Mouse (Mus musculus): ENCODE results near the gene Vmp1. TPM values are rescaled to one million over a fixed set of nuclear protein-coding genes. Genes with fewer than 3 reads are reported as not detected.

The Vmp1 gene
- total and polyA plus RNA-seq, 3 experiments = 80.9 to 209 (median 167) TPM

GRCm38 (mm10) chr11:86718369-86718768, 34.7 kb upstream of the Vmp1 start:
- peak overlapping the region; percentile 80 for H3K9ac ChIP-seq (ENCODE audit: insufficient read depth, low read depth)
- no peak for TF ChIP-seq ELF1 (IDR thresholded peaks at IDR 0.05; ENCODE audit: low read depth, low read length)
- no peak for TF ChIP-seq JUND (conservative IDR thresholded peaks at IDR 0.05; ENCODE audit: low read depth, low read length)
- TF ChIP-seq MAFK (IDR thresholded peaks at IDR 0.05; ENCODE audit: insufficient replicate concordance, low read length) = 0 out of 2 replicates have a peak, but pooled peaks have one; percentile 5
- TF ChIP-seq POLR2A (IDR thresholded peaks at IDR 0.05; ENCODE audit: low read depth, low read length) = no peak
- no peak for TF ChIP-seq RAD21 (IDR thresholded peaks at IDR 0.05; ENCODE audit: low read depth, low read length)
- no peak for TF ChIP-seq KAT2A (IDR thresholded peaks at IDR 0.05; ENCODE audit: insufficient replicate concordance, low read length)
- TF ChIP-seq BHLHE40 (IDR thresholded peaks at IDR 0.05; ENCODE audit: low read depth, low read length) = no peak
- no peak for TF ChIP-seq TCF12 (IDR thresholded peaks at IDR 0.05; ENCODE audit: low read depth, low read length)
- TF ChIP-seq ZNF384 (IDR thresholded peaks at IDR 0.05; ENCODE audit: low read depth, low read length) = no peak
- TF ChIP-seq IRF4 (IDR thresholded peaks at IDR 0.05; ENCODE audit: low read depth, low read length) = no peak
- TF ChIP-seq JUN (IDR thresholded peaks at IDR 0.05; ENCODE audit: insufficient read depth, low read depth, low read length) = no peak
- no peak for TF ChIP-seq NELFE (IDR thresholded peaks at IDR 0.05; ENCODE audit: low read depth, low read length)
- no peak for TF ChIP-seq MEF2A (IDR thresholded peaks at IDR 0.05; ENCODE audit: borderline replicate concordance, low read depth, low read length)
- no peak for TF ChIP-seq ZMIZ1 (IDR thresholded peaks at IDR 0.05; ENCODE audit: low read depth, low read length)
- no peak for TF ChIP-seq PAX5 (IDR thresholded peaks at IDR 0.05; ENCODE audit: low read length)
- TF ChIP-seq POLR2AphosphoS2 (IDR thresholded peaks at IDR 0.05; ENCODE audit: low read depth, low read length) = peak; percentile 69; the same call in 1 of the 2 replicates
- TF ChIP-seq CHD1 (IDR thresholded peaks at IDR 0.05; ENCODE audit: low read depth, low read length) = peak; percentile 57; the same call in 1 of the 2 replicates
- TF ChIP-seq SIN3A (IDR thresholded peaks at IDR 0.05; ENCODE audit: low read length) = 0 out of 2 replicates have a peak, but pooled peaks have one; percentile 30
- TF ChIP-seq MXI1 (IDR thresholded peaks at IDR 0.05; ENCODE audit: low read depth, low read length) = no peak
- TF ChIP-seq TBP (conservative IDR thresholded peaks at IDR 0.05; ENCODE audit: low read depth, low read length) = no peak
- no peak overlapping the region; the same call in 1 of the 2 replicates for H3K27ac ChIP-seq (ENCODE audit: insufficient read depth, low read depth)
- H3K79me2 ChIP-seq (replicated peaks; ENCODE audit: control insufficient read depth, extremely low read depth, insufficient read depth, poor library complexity, severe bottlenecking) = peaks cover 28% of the 10 kb centered on the region
- in situ Hi-C loops (cut with MboI; ENCODE audit: low pct_ligation_motif_present, low pct_unique_long_range_greater_than_20kb, low sequenced_read_pairs) (no loop called here), dilution Hi-C loops (cut with MboI; ENCODE audit: extremely low pct_ligation_motif_present, extremely low pct_unique_long_range_greater_than_20kb, low sequenced_read_pairs) (no loop called here)
- no peak for DNase-seq (ENCODE audit: extremely low read depth)
- peaks cover 44 to 70% of the 10 kb centered on the region in 2 experiments for H3K36me3 ChIP-seq (replicated peaks in 1 of 2; ENCODE audit: control insufficient read depth in 1 of 2, insufficient read depth in 1 of 2, low read length in 1 of 2)
- H3K4me3 ChIP-seq (replicated peaks in 1 of 3; ENCODE audit: low read depth in 2 of 3, low read length in 2 of 3, poor library complexity in 1 of 3) = no peak overlapping the region
- H3K4me2 ChIP-seq (ENCODE audit: insufficient read depth, low read depth, poor library complexity, severe bottlenecking) = peak overlapping the region; percentile 79; the same call in 1 of the 2 replicates
- H3K9me3 ChIP-seq (replicated peaks; ENCODE audit: low read length) = no peaks in the 10 kb centered on the region
- H3K4me1 ChIP-seq (ENCODE audit: control insufficient read depth in 1 of 2, insufficient read depth in 2 of 2) = peaks cover 6 to 85% of the 10 kb centered on the region in 2 experiments; a peak in 3 of 4 replicates
- no peaks in the 10 kb centered on the region for H3K27me3 ChIP-seq (replicated peaks)

Data from CH12.LX (cell line).